Mouse (Mus musculus) megakaryocyte-erythroid progenitor cell, adult 5-6 weeks (primary cell): Measurements from ENCODE around the gene Emc9. TPM values are rescaled to one million over a fixed set of nuclear protein-coding genes. Genes with fewer than 3 reads are reported as not detected.

ENCODE experiments used
- ATAC-seq: replicated peaks from 2 replicates; pipeline ENCODE4 v1.8.0; 2016; ENCODE audit warnings: mild to moderate bottlenecking, inconsistent platforms; ENCODE audit not compliant: severe bottlenecking, poor library complexity, low FRiP score, low TSS enrichment
- total RNA-seq, 2 experiments: library from RNA; stranded (forward) in 1 of 2; stranded (reverse) in 1 of 2; fragments of 200-1000, 215-1000 nt in 1 of 2; fragments of >200 nt in 1 of 2; fragmentation: Nextera tagmentation in 1 of 2; gene quantifications; 2 replicates each; pipeline ENCODE4 v1.2.3; 2014 to 2017

Emc9 gene
- total RNA-seq, 2 experiments from 2014 or later = 26.7 to 37.3 TPM

GRCm38 (mm10) chr14:55592226-55592625 lies 7.1 kb upstream of the Emc9 start:
- ATAC-seq = no peak

- peak; percentile 86 for ATAC-seq
These were observed 6.3 kb upstream of the Emc9 start, which contains the start of gene Rnf31 for GRCm38 (mm10) chr14:55591331-55591891. Gene Rnf31 (plus strand): TSS chr14:55591708.

DNA sequence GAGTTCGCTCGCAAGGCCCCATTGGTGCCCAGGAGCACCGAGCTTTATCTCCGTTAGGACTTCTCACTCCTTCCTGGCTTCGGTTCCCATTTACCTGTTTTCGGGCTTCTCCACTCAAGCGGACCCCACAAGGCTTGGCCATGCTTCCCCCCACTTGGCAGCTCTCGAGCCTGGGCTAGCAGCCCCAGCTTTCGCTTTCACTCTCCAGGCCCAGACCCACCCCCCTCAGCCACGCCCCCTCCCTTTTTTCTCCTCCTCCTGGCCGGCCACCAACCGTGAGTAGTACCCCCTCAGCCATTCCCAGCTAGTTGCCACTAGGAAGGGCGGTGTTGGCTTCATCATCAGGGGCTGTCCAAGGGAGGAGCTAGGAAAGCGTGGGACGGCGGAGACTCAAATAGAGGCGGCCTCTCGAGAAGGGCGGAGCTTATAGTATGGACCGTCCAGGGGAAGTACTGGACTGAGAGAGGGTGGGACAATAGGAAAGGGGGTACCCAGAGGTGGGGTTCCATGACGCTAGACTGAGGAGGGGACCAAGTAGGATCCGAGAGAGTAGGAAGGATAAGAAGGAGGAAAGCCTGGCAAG lies 5.7 kb upstream of the Emc9 start, which contains the start of gene Psme2:
TSS of gene Psme2 (minus strand) at position 366 of the 583 bp plus-strand sequence.
- peak; percentile 80 for ATAC-seq

- no peak for ATAC-seq
These were observed 4.8 kb upstream of the Emc9 start for GRCm38 (mm10) chr14:55589771-55590448.

- ATAC-seq = no peak
These were observed 4.2 kb upstream of the Emc9 start for GRCm38 (mm10) chr14:55589271-55589670.

DNA sequence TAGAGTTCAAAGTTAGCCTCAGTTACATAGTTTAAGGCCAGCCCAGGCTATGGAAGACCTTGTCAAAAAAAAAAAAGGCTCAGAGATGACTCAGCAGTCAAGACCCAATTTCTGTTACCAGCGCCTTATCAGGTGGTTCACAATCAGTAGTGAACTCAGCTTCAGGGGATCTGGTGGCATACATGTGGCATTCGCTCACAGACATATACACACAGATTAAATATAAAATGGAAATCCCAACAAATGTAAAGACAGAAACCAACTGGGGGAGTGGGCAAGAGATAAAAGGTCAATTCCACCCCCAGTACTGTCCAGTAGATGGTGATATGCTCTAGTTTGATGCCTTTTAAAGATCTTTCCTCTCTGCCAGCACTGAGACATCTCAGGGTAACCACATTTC lies 1.0 kb upstream of the Emc9 start:
- ATAC-seq = peak; percentile 50

- peak; percentile 12 for ATAC-seq
These were observed 461 bp upstream of the Emc9 start for GRCm38 (mm10) chr14:55585566-55585960.

DNA sequence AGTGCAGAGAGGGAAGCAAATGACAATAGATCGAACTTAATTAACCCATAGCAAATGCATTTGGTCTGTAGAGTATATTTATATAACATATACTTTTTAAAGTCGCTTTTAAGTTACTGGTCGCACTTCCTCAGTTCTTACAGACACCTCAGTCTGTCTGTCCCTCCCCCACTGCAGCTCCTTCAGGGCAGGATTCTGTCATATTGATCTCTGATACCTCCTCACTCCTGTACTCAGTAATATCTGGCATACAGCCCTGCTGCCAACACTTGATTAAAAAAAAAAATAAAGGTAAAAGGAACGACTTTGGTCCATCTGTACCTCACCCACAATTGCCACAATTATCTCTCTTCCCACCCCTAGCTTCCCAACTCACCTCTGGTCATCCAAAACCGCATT lies 800 bp downstream of the Emc9 start:
- ATAC-seq = no peak

GRCm38 (mm10) chr14:55581981-55582681 lies 3.0 kb downstream of the Emc9 start:
- ATAC-seq = no peak

- no peak for ATAC-seq
These were observed 4.4 kb downstream of the Emc9 start for GRCm38 (mm10) chr14:55580731-55581130.

DNA sequence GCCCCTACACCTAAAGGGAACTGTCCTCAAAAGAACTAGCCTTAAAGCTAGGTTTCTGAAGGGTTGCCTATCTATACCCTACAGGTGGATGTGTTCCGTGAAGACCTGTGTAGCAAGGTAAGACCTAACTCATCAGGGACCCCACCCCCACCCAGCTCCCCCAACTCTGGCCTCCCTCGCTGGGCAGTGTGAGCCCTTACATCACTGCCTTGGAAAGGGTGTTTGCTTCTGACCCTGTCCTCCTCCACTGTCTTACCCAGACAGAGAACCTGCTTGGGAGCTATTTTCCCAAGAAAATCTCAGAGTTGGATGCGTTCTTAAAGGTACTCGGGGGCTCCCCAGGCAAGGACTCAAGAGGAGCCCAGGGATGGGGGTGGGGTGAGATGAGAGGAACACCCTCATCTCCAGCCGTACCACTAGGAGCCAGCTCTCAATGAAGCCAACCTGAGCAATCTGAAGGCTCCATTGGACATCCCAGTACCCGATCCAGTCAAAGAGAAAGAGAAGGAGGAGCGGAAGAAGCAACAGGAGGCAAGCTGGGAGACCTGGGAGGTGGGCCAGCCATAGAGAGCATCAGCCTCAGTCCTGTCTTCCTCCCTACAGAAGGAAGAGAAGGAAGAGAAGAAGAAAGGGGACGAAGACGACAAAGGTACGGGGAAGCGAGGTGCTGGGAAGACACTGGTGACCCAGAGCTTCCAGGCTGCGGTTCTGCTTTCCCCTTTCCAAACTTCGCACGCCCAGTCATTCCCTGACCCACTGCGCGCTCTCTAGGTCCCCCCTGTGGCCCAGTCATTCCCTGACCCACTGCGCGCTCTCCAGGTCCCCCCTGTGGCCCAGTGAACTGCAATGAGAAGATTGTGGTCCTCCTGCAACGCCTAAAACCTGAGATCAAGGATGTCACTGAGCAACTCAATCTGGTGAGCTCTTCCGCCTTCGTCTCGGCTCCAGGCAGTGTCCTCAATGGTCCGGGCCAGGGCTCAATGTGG lies 5.3 kb downstream of the Emc9 start:
- no peak for ATAC-seq

DNA sequence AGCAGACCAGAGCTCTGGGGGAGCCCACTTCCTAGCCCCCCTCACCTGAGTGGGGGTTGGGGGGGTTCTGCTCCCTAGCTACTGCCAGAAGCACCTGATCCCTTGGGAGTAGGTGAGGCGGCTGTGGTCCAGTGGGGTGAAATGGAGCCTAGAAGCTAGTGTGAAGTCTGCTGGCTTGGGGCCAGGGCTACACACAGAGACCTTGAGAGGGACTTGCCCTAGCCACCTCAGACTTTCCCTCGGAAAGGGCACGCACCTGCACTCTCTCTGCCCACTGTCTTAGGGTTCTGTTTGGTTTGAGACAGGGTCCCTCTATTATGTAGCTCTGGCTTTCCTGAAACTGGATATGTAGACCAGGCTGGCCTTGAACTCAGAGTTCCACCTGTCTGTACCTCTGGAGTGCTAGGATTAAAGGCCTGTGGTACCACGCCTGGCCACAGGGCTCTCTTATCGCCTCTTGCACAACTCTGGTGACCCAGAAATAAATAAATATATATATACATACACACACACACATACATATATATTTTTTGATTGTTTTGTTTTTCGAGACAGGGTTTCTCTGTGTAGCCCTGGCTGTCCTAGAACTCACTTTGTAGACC lies 6.3 kb downstream of the Emc9 start:
- ATAC-seq = peak; percentile 69

DNA sequence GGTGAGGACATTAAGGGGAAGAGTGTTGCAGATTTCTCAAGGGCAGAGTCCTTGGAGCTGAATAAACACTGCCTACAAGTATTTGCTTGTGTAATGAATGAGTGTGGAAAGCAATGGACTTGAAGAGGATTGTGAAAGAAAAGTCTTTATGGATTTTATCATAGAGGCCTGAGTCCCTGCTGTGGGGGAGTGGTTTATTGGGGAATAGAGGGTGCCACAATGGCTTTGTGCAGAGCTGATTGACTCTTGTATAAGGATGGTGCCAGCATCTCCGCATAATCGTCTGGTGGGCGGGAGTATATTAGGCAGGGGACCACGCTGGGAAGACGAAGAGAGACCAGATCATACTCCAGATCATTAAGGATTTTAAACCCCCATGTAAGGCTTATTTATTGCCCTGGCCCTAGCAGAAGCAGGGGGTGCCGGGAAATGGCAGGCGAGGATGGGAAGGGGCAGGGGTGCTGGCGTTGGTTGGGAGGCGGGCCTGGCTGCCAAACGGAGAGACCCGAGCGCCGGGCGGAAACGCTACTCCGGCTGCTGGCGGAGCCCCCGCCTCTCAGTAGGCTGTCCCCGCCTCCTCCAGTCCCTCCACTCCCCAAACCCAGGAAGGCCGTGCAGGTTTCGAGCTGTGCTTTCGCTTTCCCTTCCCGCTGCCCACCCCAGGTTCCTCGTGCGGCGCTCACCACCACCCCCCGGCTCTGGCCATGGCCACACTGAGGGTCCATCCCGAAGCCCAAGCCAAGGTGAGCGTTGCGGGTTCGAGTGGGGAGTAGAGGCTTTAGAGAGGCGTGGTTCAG lies 7.0 kb downstream of the Emc9 start, which contains the start of gene Psme1:
TSS of gene Psme1 (plus strand) at position 253 of the 797 bp plus-strand sequence.
- peak; percentile 78 for ATAC-seq

- no peak for ATAC-seq
These were observed 8.7 kb downstream of the Emc9 start for GRCm38 (mm10) chr14:55576376-55576775.

GRCm38 (mm10) chr14:55575711-55576110 lies 9.4 kb downstream of the Emc9 start:
- ATAC-seq = no peak

- ATAC-seq = no peak
These were observed 9.8 kb downstream of the Emc9 start, which contains the start of gene Fitm1 for GRCm38 (mm10) chr14:55575302-55575701. Gene Fitm1 (plus strand): TSS chr14:55575617.

DNA sequence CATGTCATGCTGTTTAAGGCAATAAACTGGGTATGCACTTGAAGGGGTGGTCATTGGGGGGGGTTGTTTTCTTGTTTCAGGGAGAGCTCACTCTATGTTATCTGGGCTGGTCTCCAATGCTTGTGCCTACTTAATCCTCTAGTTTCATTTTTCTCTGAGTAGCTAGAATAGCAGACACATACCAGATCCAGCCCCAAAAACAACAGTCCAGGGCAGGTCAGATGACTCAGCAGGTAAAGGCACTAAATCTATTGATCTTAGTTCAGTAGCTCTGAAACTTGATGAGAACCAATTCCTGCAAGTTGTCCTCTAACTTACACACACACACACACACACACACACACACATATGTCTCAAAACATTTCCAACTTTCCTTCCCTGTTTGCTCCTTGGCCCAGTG lies 13.3 kb downstream of the Emc9 start:
- no peak for ATAC-seq

DNA sequence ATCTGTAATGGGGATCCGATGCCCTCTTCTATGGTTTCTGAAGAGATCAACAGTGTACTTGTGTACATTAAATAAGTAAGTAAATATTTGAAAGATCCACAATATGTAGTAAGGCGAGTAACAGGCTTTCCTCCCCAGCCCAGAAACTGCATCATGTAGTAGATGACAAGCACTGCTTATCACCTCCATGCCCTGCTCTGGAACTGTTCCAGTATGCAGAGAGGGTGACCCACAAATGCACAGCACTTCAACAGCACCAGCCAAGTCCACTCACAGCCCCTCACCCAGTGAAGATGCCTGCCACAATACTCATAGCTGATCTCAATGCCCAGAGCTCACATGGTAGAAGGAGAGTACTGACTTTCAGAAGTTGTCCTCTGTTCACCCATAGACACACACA lies 14.5 kb downstream of the Emc9 start:
- peak; percentile 57 for ATAC-seq
